Mouse (Mus musculus): ENCODE measurements around the gene Strn3. TPM values are rescaled to one million over a fixed set of nuclear protein-coding genes. Genes with fewer than 3 reads are reported as not detected.

The Strn3 gene
- total RNA-seq (2012; rRNA removed) (25.1 and 29.4 TPM in 2 replicates), polyA plus RNA-seq (2012; ENCODE audit: insufficient read depth in 1 of 2, insufficient read length in 2 of 2, low read depth in 1 of 2, low replicate concordance in 2 of 2, missing spikeins in 1 of 2) (10 to 100 TPM; 19.0 to 46.3 TPM)

DNA sequence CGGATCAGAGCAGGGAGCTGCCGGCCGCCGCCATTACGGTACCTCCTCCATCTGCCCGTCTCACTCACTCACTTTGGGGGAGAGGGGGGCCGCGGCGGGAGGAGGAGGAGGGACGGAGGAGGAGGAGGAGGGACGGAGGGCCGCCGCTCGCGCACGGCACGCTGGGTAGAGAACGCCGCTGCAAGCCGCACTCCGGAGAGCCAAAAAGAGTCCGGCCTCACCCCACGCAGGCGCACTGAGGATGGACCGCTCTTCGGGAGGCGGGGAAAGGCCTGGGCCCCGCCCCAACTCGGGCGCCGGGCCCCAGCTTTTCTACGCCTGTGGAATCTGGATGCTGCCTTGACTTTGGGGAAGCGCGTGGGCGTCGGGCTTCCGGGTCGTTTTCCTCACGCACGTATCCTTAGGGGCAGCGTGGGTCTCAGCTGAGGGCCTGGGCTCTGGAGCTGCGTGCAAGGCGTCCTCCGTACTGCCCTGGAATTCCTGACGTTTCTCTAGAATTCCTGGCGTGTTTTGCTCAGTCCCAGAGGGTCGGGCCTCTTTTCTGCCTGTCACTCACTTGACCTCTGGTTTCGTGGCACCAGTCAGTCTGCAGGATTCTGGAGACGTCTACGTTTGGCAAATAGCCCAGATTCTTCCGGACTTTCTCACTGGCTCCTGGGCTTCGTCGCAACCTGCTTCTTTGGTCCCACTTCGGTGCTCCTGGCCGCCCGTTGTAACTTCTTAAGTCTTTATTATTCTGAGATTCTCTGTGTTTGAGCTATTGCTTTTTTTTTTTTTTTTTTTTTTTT, at the start of gene Strn3:
Gene Strn3 (minus strand): TSS at position 53 of the 788 bp plus-strand sequence.
- TF ChIP-seq ETS1 (IDR thresholded peaks at IDR 0.05; ENCODE audit: low read depth, low read length) (peak; percentile 48), BHLHE40 (IDR thresholded peaks at IDR 0.05; ENCODE audit: borderline replicate concordance, low read depth, low read length) (no peak), UBTF (IDR thresholded peaks at IDR 0.05; ENCODE audit: borderline replicate concordance, insufficient read depth, low read depth, low read length) (0 out of 2 replicates have a peak, but pooled peaks have one; percentile 71), SIN3A (IDR thresholded peaks at IDR 0.05; ENCODE audit: low read length) (peak; percentile 79), TBP (IDR thresholded peaks at IDR 0.05; ENCODE audit: low read depth, low read length) (peak; percentile 53; the same call in 1 of the 2 replicates), MAX (IDR thresholded peaks at IDR 0.05; ENCODE audit: low read length) (peak; percentile 64; the same call in 1 of the 2 replicates), HCFC1 (IDR thresholded peaks at IDR 0.05; ENCODE audit: low read depth, low read length) (peak; percentile 83), ZKSCAN1 (IDR thresholded peaks at IDR 0.05; ENCODE audit: low read depth, low read length) (no peak), POLR2AphosphoS2 (IDR thresholded peaks at IDR 0.05; ENCODE audit: low read length) (peak; percentile 72; the same call in 1 of the 2 replicates), MAZ (IDR thresholded peaks at IDR 0.05; ENCODE audit: low read depth, low read length) (peak; percentile 96), POLR2A (IDR thresholded peaks at IDR 0.05; ENCODE audit: control insufficient read depth in 1 of 2, insufficient read depth in 1 of 2, low read depth in 1 of 2, low read length in 2 of 2, poor library complexity in 1 of 2) (peak; percentile 53 to 83), RAD21 (IDR thresholded peaks at IDR 0.05; ENCODE audit: low read depth, low read length) (no peak), MEF2A (IDR thresholded peaks at IDR 0.05; ENCODE audit: extremely low read depth, insufficient replicate concordance, low read depth, low read length, poor library complexity, severe bottlenecking) (no peak), ELF1 (IDR thresholded peaks at IDR 0.05; ENCODE audit: low read depth, low read length) (peak; percentile 80), MXI1 (IDR thresholded peaks at IDR 0.05; ENCODE audit: low read depth, low read length) (peak; percentile 85), TCF12 (IDR thresholded peaks at IDR 0.05; ENCODE audit: low read depth, low read length) (peak; percentile 57; the same call in 1 of the 2 replicates), TAL1 (IDR thresholded peaks at IDR 0.05; ENCODE audit: low read length) (no peak), NELFE (IDR thresholded peaks at IDR 0.05; ENCODE audit: low read depth, low read length) (peak; percentile 77), KAT2A (conservative IDR thresholded peaks at IDR 0.05; ENCODE audit: low read depth, low read length) (no peak; the same call in 1 of the 2 replicates), POLR2AphosphoS5 (IDR thresholded peaks at IDR 0.05; ENCODE audit: borderline replicate concordance, low read depth, low read length) (peak; percentile 54; the same call in 1 of the 2 replicates), EP300 (IDR thresholded peaks at IDR 0.05; ENCODE audit: low read depth in 1 of 2, low read length in 2 of 2) (peak in 1 of 2 experiments; percentile 39; a peak in 2 of 4 replicates), ZNF384 (IDR thresholded peaks at IDR 0.05; ENCODE audit: low read depth, low read length) (peak; percentile 93), ZMIZ1 (IDR thresholded peaks at IDR 0.05; ENCODE audit: low read depth, low read length) (peak; percentile 80; the same call in 1 of the 2 replicates), NRF1 (IDR thresholded peaks at IDR 0.05; ENCODE audit: insufficient read depth, low read depth, low read length, poor library complexity, severe bottlenecking) (peak; percentile 100), MYC (IDR thresholded peaks at IDR 0.05; ENCODE audit: low read depth, low read length) (peak; percentile 85), E2F4 (IDR thresholded peaks at IDR 0.05; ENCODE audit: borderline replicate concordance, low read depth, low read length) (no peak)
- Histone ChIP-seq H3K4me1 (ENCODE audit: control insufficient read depth in 1 of 2, insufficient read depth in 2 of 2, low read length in 2 of 2) (peaks cover 17 to 31% of the 10 kb centered on the region in 2 experiments), H3K9ac (ENCODE audit: control insufficient read depth, low read depth, low read length, poor library complexity, severe bottlenecking) (peak within 1 kb of the TSS; percentile 90), H3K27ac (ENCODE audit: control insufficient read depth, low read depth, low read length) (peak within 1 kb of the TSS; percentile 90), H3K36me3 (ENCODE audit: control insufficient read depth in 1 of 2, insufficient read depth in 2 of 2, low read length in 2 of 2) (peaks cover 0 to 38% of the 10 kb centered on the region in 2 experiments; a peak in 2 of 4 replicates), H3K4me3 (ENCODE audit: control insufficient read depth in 1 of 2, insufficient read depth in 1 of 2, low read depth in 2 of 2, low read length in 2 of 2) (peak within 1 kb of the TSS; percentile 86 to 100), H3K79me2 (ENCODE audit: control insufficient read depth, insufficient read depth, low read length, poor library complexity) (peaks cover 40% of the 10 kb centered on the region), H3K9me3 (replicated peaks; ENCODE audit: insufficient read depth, low read length) (no peaks in the 10 kb centered on the region), H3K27me3 (ENCODE audit: control insufficient read depth in 1 of 2, insufficient read depth in 2 of 2, low read length in 2 of 2) (no peaks in the 10 kb centered on the region)
- peak; percentile 98 for DNase-seq (ENCODE audit: low read depth, low spot score)
